Mouse (Mus musculus): ENCODE results near the gene F8.

The F8 gene

DNA sequence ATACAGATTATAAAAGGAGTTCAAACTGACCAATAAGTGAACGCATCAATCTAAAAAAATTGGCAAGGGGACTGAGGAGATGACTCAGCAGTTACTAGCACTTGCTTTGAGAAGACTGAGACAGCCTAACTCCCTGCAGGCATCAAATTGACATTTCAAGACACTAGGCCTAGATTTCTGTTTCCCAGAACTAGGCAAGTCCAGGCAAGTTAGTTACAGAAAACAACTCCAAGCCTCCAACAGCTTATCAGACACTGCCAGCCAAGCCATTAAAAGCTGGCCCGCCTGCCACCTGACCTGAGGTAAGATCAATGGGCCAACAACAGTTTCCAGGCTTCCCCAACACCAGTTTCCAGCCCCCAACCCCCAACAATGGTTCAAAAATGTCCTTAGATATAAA, 244.7 kb downstream of the F8 start:
- DNase-seq: no peak

DNA sequence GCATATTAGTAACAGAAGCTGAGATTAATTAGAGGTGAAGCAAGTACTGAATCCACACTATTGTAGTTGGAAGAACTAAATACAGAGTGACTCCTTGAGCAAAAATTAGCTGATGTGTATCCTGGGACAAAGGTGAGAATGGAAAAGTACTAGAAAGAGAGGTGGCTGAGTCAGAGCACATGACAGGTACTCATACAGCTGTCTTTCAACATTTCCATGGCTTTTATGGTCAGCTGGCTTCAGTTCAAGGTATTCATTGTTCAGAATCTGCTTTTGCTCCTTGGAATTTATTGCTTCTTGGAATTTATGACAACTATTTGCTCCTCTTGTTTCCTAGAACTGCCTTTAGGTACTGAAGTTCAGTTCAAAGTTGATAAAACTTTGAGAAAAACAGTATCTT, 245.5 kb downstream of the F8 start:
- no peak for DNase-seq

DNA sequence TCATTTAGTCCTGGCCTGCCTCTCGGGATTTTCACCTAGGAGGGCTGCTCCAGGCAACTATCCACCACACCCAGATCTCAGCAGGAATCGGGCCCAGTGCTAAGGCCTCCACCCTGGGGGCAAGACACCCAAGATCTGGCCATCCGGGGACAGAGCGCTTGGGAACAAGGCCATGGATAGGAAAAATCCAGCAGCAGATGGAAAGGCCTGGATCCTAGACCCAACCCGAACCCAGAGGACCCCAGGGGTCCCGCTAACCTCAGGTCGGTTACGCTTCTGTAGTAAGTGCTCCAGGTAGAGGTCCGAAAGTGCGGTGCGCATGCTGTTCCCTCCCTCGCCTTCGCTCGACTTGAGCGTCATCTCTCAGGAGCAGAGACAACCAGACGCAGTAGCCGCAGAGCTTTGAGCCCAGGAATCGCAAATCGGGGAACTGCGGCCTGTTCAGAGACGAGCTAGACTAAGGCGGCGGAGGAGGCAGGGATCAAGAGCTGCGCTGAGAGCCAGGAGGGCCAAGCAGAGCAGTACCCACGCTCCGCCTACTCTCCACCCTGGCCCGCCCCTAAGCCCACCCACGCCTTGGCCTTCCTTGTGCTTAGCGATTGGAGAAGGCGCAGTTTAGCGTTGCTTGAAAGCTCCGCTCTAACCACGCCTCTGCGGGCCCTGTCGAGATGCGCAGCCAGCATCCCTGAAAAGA, 251.8 kb downstream of the F8 start, which contains the start of gene Mpp1:
Gene Mpp1, minus strand, starts transcription at position 550 of the 694 bp plus-strand sequence.
- peak; percentile 76 to 79 for DNase-seq

DNA sequence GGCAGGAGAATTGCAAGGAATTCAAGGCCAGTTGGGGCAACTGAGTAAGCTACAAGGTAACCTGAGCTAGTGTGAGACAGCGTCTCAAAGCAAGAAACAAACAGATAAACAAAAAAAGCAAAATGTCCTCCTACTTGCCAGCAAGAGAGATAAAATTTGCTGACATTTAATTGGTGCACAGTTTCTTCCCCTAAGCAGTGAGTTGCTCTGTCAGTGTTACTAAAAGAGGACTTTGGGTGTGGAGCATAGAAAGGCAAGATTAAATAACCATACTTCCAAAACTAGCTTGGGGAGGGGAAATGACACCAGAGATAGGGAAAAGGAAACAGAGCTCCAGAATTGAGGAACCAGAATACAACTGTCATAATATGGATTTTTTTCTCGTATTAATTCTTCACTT, 252.9 kb downstream of the F8 start:
- DNase-seq: no peak

DNA sequence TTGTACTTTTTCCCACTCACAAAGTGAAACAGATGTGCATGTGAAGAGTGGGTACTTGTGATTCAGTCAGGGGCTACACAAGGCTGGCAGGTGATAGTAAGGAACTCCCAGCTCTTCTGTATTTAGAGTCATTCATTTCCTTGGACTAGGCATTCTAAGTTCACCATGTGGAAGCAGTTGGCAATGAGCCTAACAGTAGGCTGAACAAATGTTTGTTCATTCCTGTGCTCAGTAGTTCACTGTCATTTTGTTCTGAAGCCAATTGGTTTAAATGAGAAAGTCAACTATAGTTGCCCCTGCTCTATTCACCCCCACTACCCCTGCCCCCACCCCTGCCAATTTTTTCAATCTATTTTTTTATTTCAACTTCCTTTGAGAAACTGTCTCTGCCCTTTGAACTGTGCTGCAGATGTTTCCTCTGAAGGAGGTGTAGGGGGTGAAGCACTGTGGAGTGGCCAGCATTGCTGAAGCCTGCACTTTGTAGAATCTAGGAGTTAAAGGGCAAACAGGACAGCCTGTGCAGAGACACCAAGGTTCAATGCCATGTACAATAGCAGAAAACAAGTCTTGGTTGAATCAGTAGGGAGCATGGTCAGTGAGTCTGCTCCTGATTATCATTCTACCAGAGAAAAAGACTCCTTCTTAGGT, 254.0 kb downstream of the F8 start:
- DNase-seq: peak in 1 of 2 experiments; percentile 20

DNA sequence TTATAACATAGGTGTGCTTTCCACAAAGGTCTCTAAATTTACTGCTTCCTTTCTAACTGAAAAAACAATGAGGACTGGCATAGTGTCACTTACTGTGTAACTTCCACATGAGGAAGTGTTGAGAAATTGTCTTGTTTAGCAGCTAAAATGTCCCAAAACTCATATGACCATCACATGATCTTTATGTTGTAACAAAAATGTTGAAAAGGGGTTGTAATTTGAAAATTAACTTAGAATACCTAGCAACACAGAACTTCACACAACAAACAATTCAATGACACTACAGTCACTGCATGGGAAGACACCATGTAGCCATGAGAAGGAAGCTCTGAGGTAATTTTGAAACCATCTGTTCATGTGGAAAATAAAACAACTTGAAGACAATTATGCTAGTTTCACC, 255.5 kb downstream of the F8 start:
- DNase-seq: no peak

DNA sequence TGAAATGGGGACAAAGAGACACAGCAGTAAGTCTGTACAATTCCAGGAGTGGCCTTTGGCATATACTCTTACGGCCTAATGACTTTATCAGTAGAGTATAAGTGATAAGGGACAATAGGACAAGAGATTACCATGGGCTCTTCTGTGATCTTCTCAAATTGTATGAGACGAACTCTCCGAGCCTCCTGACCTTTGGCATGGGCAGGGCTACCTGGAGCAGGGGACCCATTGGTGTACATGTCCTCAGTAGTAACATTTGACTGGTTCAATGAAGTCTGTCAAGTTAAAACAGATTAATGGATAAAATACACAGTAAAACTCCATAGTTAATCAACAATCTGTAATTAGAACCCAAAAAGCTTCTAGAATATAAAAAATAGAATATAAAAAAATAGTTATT, 256.8 kb downstream of the F8 start:
- DNase-seq: no peak
